In genomic region chr2:146524685-146525415, GRCm38 (mm10) we compare ENCODE assay signal across 15 mouse cellular contexts. TPM values are rescaled to one million over a fixed set of nuclear protein-coding genes. Genes with fewer than 3 reads are reported as not detected.
DNase-seq lines count a peak whose midpoint lies in the region; ATAC-seq and TF ChIP-seq lines count a peak whose summit lies in the region.
"Had no signal": no experiment of that assay in that cellular context is flagged by ENCODE, and none has a peak within 500 bp of the region (broad histone marks: within the 10 kb centered on the region; RNA-seq: fewer than 3 reads in every experiment).

No protein-coding gene starts in this region.

- peak; percentile 89 for ATAC-seq in intestine, embryonic 16.5 days

- no peak overlapping the region for H3K9ac ChIP-seq in intestine, embryonic 16.5 days (ENCODE audit: low read depth, low read length)
- H3K9ac ChIP-seq: embryonic facial prominence, embryonic 13.5 days; hindbrain, embryonic 15.5 days; midbrain, embryonic 12.5 days had no signal

- DNase-seq in kidney, adult 9 months: peak; percentile 86
- DNase-seq in large intestine, adult 2 months (ENCODE audit: low read depth, low spot score): peak; percentile 55
- no peak for DNase-seq in ovary, adult 18-20 months (ENCODE audit: low spot score)
- DNase-seq in right cerebral cortex, postnatal 25 days: no peak
- DNase-seq in retina, postnatal 1 day: no peak
- DNase-seq in layer of hippocampus, adult 2 months (ENCODE audit: low spot score in 2 of 2): no peak
- DNase-seq: layer of hippocampus, postnatal 36 days; lung, postnatal 4 days had no signal

- WGBS in intestine, embryonic 16.5 days: 56% methylated on average over 4 of the region's 4 CpGs
- WGBS in large intestine, adult 2 months: 26% methylated on average over 4 of the region's 4 CpGs
- WGBS in small intestine, adult 2 months: 32% methylated on average over 4 of the region's 4 CpGs

- no peak overlapping the region for H3K4me2 ChIP-seq in intestine, embryonic 16.5 days (ENCODE audit: low read depth, low read length)
- H3K4me2 ChIP-seq: embryonic facial prominence, embryonic 13.5 days; hindbrain, embryonic 15.5 days; midbrain, embryonic 12.5 days had no signal

- H3K36me3 ChIP-seq in intestine, embryonic 16.5 days (ENCODE audit: control insufficient read depth, insufficient read depth, low read length): no peaks in the 10 kb centered on the region
- H3K36me3 ChIP-seq in small intestine, adult 2 months (ENCODE audit: control insufficient read depth, insufficient read depth, low read length): no peaks in the 10 kb centered on the region
- H3K36me3 ChIP-seq: embryonic facial prominence, embryonic 13.5 days; forebrain, embryonic 10.5 days; hindbrain, embryonic 15.5 days; limb, embryonic 10.5 days; midbrain, embryonic 12.5 days had no signal

- no peaks in the 10 kb centered on the region for H3K27me3 ChIP-seq in intestine, embryonic 16.5 days (replicated peaks; ENCODE audit: control insufficient read depth, insufficient read depth, low read length)
- H3K27me3 ChIP-seq in small intestine, adult 2 months (ENCODE audit: control insufficient read depth, insufficient read depth, low read length): no peaks in the 10 kb centered on the region
- H3K27me3 ChIP-seq: embryonic facial prominence, embryonic 13.5 days; hindbrain, embryonic 15.5 days; midbrain, embryonic 12.5 days had no signal

- no peaks in the 10 kb centered on the region for H3K4me1 ChIP-seq in intestine, embryonic 16.5 days (ENCODE audit: control insufficient read depth, insufficient read depth, low read length)
- H3K4me1 ChIP-seq in small intestine, adult 2 months (ENCODE audit: control insufficient read depth, insufficient read depth, insufficient read length, low read length): peaks cover 5% of the 10 kb centered on the region; the same call in 1 of the 2 replicates
- H3K4me1 ChIP-seq: embryonic facial prominence, embryonic 13.5 days; forebrain, embryonic 10.5 days; hindbrain, embryonic 15.5 days; limb, embryonic 10.5 days; midbrain, embryonic 12.5 days had no signal

- TF ChIP-seq POLR2A in small intestine, adult 2 months (IDR thresholded peaks at IDR 0.05; ENCODE audit: low read depth, low read length): no peak

- H3K9me3 ChIP-seq in intestine, embryonic 16.5 days (ENCODE audit: control insufficient read depth, low read length): no peaks in the 10 kb centered on the region
- H3K9me3 ChIP-seq: embryonic facial prominence, embryonic 13.5 days; forebrain, embryonic 10.5 days; hindbrain, embryonic 15.5 days; limb, embryonic 10.5 days; midbrain, embryonic 12.5 days had no signal

- H3K27ac ChIP-seq in intestine, embryonic 16.5 days (ENCODE audit: low read length): no peak overlapping the region
- peak overlapping the region; percentile 34; the same call in 1 of the 2 replicates for H3K27ac ChIP-seq in small intestine, adult 2 months (ENCODE audit: insufficient read depth, low read depth, low read length)
- no peak overlapping the region for H3K27ac ChIP-seq in layer of hippocampus, adult 2 months
- H3K27ac ChIP-seq: embryonic facial prominence, embryonic 13.5 days; forebrain, embryonic 10.5 days; hindbrain, embryonic 15.5 days; limb, embryonic 10.5 days; midbrain, embryonic 12.5 days had no signal

- no peak overlapping the region for H3K4me3 ChIP-seq in intestine, embryonic 16.5 days (ENCODE audit: low read length)
- no peak overlapping the region for H3K4me3 ChIP-seq in small intestine, adult 2 months (ENCODE audit: low read depth, low read length)
- H3K4me3 ChIP-seq in layer of hippocampus, adult 2 months: no peak overlapping the region
- H3K4me3 ChIP-seq: embryonic facial prominence, embryonic 13.5 days; forebrain, embryonic 10.5 days; hindbrain, embryonic 15.5 days; limb, embryonic 10.5 days; midbrain, embryonic 12.5 days had no signal

- no peak for TF ChIP-seq CTCF in small intestine, adult 2 months (IDR thresholded peaks at IDR 0.05; ENCODE audit: extremely low read depth, insufficient read length, insufficient replicate concordance, low read depth, low read length)
- TF ChIP-seq CTCF in layer of hippocampus, adult 2 months (conservative IDR thresholded peaks at IDR 0.05): no peak

RNA-seq across cellular contexts. Expression of gene Ralgapa2, which starts 12.7 kb away (rescaled TPM):
- 7.8 and 9.7 TPM in 2 replicates for polyA plus RNA-seq in intestine, embryonic 16.5 days (2015; fragmentation: Nextera tagmentation; extraction: Ambion mirVana)
- 10.7 and 17.0 TPM in 2 replicates for polyA plus RNA-seq in large intestine, adult 2 months (2012; rRNA removed)
- polyA plus RNA-seq in small intestine, adult 2 months (2012; rRNA removed): 9.3 and 14.8 TPM in 2 replicates
- total RNA-seq in layer of hippocampus, adult 2 months (2021): 10 to 100 TPM; 25.7 to 29.8 TPM

Comparison
In these comparisons a context has a peak if more than half of its experiments do, and no peak if none do; other contexts are left out.
1. DNase-seq: peak in kidney, adult 9 months (single experiment) and large intestine, adult 2 months (single experiment); none in ovary, adult 18-20 months (single experiment), right cerebral cortex, postnatal 25 days (single experiment), retina, postnatal 1 day (single experiment) and layer of hippocampus, adult 2 months (0 of 2).